Mouse (Mus musculus) heart, postnatal 25 days (tissue): Measurements from ENCODE around the gene Laptm4a. TPM values are rescaled to one million over a fixed set of nuclear protein-coding genes. Genes with fewer than 3 reads are reported as not detected.

Experiments
- DNase-seq: peaks from one replicate; pipeline ENCODE4 v3.0.0; 2022; ENCODE audit warnings: low spot score
- intact Hi-C: fragments of 180-260 bp; cut with DNase I; formaldehyde crosslinking; loops from one replicate; pipeline ENCODE4 v1.15.1; 2025
- total RNA-seq, 2 experiments: library from RNA; stranded (reverse); gene quantifications; 2 replicates each; pipeline ENCODE4 v1.2.3; 2021

The Laptm4a gene
- total RNA-seq: 100 to 1,000 TPM; 332 to 350 TPM

DNA sequence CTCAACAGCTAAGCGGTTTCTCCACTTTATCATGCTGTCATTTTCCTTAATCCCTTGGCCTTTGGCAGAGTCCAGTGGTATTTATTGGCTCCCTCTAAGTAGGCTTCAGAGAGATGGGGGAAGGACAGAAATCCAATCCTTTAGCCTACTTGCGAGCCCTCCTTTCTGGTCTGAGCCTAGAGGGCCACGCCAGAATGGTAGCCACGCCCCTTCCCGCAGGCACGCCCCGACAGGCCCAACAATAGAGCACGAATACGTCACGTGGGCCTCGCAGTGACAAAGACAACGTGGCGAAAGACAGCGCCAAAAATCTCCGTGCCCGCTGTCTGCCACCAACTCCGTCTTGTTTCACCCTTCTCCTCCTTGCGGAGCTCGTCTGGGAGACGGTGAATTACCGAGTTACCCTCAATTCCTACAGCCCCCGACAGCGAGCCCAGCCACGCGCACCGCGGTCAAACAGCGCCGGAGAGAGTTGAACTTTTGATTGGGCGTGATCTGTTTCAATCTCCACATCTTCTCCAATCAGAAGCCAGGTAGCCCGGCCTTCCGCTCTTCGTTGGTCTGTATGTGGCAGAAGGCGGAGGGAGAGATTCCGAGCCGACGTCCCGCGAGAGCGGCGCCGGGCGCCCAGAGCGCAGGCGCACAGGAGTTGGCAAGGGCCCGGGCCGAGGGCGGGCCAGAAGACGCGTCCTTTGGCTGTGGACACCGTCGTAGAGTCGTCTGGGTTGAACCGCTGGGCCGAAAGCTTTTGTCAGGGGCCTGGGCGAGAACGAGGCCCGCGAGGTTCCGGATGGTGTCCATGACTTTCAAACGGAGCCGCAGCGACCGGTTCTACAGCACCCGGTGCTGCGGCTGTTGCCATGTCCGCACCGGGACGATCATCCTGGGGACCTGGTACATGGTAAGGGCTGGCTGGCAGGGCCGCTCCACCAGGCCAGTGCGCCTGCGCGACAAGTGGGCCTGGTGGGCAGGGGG lies at the start of gene Laptm4a:
Gene Laptm4a, plus strand, starts transcription at position 271 of the 975 bp plus-strand sequence.
- intact Hi-C loops: loop anchor here (2.0 to 5.0 kb wide), 3 partner anchors 15 to 51 kb away; partner anchors contain the start of gene Wdr35
- peak; percentile 99 for DNase-seq

DNA sequence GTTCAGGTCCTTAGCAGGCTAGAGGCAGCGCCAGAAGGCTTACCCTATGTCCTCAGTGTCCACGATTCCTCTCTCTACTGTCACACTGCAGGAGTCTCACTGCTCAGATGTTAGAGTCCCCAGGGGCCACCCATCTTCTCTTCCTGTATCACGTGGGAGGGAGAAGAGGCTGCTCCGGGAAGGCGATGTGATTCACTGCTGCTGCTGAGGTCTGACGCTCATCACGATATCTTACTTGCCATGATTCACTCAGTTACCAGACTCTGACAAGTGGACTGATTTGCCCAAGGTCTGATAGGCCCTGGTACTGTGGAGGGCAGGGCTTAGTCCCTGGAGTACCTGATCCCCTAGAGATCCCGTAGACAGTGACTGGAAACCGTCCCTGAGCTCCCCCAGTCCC lies 45.9 kb upstream of the Laptm4a start:
- intact Hi-C loops: no loop called here

DNA sequence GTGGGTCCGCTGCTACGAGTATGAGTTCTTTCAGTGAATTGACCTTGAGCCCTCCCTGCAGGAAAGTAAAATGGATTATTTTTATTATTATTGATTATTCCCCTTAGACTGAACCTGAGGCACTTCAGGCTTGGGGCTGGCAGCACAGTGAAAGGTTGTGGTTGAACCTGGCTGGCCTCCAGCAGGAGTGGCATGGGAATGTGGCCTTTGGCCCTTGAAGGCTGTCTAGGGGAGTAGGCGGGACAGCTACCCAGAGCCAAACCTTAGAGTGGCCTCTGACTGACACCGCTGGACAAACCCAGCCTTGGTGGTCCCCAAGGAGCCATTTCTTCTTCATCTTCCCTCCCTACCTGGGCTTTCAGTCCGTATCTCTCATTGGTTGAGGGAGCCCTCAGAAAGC lies 44.6 kb upstream of the Laptm4a start:
- no peak for DNase-seq
- intact Hi-C loops: no loop called here

More for the DNA sequence above, 45.9 kb upstream of the Laptm4a start:
- DNase-seq: no peak

DNA sequence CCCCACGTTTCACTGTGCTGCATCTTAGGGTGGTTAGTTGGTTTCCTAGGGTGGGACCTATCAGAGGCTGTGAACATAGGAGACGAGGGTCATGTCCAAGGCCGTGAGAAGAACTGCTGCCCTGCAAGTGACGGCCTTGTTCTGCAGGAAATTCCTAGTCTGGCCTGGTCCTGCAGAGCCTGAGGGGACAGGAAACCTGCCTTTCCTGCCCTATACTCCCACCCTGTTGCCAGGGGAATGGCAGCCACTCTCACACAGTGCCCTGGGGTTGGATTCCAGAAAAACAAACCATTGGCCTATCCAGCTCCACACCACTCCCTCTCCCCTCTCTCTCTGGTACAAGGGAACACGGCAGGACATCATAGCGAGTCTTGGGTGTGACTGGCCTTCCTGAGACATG lies 44.1 kb upstream of the Laptm4a start:
- DNase-seq: peak; percentile 47
- intact Hi-C loops: no loop called here

DNA sequence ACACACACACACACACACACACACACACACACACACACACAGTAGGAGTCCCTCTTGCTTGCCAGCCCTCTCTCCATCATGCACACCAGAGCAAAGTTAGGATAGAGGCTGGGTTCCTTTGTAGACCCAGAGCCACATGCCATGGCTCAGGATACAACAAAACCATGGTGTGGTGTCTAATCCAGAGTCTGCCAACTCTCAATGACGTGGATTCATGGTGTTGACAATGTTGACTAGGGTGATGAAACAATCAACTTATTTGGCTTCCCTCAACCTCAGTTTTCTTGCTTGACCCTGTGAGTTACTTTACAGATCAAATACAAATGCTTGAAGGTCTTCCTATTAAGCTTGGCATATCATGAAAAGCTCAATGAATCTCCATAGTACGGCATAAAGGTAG lies 42.7 kb upstream of the Laptm4a start:
- intact Hi-C loops: no loop called here
- no peak for DNase-seq

DNA sequence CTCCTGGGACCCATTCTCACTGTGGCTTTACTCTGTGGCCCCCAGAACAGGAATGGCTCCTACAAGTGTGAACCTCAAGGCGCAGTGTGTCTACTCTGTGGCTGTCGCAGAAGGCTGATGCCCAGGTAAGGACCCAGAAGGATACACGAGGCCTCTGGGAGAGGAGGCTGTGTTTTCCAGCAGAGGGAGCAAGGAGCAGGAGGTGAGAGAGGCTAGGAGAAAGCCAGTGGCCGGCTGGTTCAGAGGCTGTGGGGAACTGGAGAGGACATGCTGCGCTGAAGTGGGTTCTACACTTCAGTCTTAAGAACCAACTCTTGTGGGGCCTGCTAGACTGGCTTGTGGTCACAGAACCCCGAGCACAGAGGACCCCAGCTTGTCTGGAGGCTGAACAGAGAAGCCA lies 42.1 kb upstream of the Laptm4a start:
- intact Hi-C loops: no loop called here
- DNase-seq: no peak

DNA sequence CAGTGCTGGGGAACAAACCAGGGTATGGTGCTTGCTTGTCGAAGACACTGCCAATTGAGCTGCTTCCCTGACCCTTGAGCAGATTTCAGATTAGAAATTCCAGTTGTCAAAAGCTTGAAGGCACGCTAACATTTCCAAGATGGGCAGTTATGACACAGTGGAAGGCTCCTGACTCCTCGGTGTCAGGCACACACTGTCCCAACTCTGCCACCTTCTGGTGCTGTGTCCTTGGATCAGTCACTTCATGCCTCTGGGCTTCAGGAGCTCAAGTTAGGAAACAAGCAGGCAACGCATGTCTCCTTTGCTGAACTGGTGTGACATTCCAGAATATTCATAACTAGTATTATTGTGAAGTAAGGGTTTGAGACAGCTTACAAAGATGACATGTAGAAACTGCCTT lies 39.7 kb upstream of the Laptm4a start:
- intact Hi-C loops: loop anchor here (2.0 to 10.0 kb wide), 4 partner anchors 111 to 567 kb away; partner anchors contain the start of genes Hs1bp3 and Sdc1

DNA sequence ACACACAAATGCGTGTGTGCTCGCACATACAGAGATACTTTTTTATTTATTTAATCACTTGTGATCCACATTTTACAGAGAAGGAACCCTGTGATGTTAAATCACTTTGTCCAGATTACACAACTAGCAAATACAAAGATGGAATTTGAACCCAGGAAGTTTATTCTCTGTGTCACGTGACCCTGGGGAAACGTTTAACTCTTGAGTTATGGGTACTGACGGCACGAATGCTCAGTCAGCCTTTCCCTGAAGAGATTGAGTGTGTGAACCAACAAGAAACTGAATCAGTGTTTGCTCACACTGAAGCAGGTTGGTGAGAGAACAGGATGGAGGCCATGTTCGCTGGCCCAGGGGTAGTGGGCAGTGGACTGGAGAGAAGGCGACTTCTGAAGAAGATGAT lies 39.1 kb upstream of the Laptm4a start:
- DNase-seq: no peak
- intact Hi-C loops: loop anchor here (5.0 to 10.0 kb wide), 3 partner anchors 185 to 568 kb away; partner anchors contain the start of gene Hs1bp3

More for the DNA sequence above, 39.7 kb upstream of the Laptm4a start:
- DNase-seq: no peak

DNA sequence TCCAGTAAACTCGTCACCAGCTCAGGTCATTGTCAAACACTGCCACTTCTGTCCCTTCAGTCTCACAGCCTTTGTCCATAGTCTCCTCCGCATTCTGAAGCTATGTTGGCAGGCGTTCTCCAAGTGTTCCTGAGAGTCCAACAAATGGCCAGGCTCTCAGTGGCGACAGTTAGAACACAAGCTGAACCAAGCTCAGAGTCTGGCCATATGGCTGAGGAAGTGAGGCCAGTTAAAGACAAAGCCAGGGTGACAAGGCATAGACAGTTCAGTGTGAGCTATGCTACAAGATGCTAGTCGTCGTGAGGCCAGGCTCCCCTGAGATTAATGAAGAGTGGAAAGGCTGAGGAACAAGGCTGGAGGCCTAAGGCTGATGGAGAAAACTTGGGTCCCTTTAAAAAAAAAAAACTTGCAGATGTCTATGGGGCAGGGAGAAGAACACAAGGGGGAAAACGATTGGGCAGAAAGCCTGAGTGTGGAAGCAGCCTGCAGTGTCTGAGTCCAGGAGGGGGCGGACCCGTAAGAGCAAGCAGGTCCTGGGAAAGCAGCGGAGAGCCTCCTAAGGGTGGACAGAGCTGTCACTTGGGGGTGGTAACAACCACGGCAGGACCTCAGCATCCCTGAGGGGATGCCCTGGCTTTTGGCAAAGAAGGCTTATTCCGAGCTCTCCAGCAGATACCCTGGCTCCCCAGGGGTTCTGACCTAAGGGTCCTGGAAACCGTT lies 36.9 kb upstream of the Laptm4a start:
- no peak for DNase-seq
- intact Hi-C loops: loop anchor here (5.0 to 10.0 kb wide), 3 partner anchors 187 to 570 kb away; partner anchors contain the start of gene Hs1bp3

DNA sequence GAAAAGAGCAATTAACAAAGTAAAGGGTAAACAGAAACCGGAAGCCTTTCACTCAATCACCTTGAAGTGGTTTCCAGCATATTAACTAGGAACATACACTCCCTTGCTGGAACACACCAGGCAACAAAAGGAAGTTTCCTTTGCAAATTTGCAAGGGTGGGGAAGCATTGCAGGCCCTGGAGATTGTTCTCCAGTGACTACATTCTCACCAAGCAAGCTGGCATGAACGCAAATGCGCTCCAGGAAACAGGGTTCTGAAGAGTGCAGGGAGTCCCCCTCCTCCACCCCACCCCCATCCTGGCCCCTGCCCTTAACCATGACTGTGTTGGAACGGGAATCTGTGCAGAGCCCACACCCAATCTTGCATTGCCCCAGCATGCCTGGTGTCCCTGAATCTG lies 36.3 kb upstream of the Laptm4a start:
- intact Hi-C loops: loop anchor here (10.0 kb wide), 1 partner anchor 570 kb away; the partner anchor contains the start of gene Hs1bp3
- no peak for DNase-seq

DNA sequence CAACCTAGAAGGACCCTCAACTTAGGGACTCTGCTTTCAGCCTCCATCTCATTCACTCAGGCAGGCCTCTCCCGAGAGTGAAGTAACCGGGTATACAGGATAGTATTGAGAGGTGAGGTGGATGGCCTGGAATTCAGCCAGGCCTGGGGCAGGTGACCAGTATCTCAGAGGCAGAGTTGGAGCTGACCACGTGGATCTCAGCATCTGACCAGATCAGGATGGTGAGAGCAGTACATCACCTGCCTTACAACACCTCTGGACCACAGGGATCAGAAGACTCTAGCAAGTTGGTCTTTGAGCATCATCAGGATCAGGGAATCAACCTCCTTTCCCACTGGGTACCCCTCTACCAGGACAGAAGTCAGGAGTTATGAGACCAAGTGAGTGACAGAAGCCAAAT lies 35.5 kb upstream of the Laptm4a start:
- intact Hi-C loops: loop anchor here (10.0 kb wide), 1 partner anchor 571 kb away; the partner anchor contains the start of gene Hs1bp3
- DNase-seq: no peak

DNA sequence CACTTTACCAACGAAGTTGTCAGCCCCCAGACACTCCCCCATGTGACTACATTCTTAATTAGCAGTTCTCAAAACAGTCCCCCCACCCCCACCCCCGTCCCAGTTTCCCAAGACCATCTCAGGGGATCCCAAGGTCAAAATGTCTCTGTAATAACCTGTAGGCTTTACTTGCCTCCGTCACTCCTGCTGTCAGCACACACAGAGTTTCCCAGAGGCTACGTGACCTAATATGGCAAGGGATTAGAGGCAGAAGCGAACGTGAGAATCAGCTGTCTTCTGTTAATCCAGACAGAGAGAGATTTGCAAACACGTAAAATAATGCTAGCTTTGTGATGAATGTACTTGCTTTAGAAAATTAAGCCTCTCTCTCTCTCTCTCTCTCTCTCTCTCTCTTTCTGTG lies 33.0 kb upstream of the Laptm4a start:
- intact Hi-C loops: loop anchor here (2.0 to 10.0 kb wide), 2 partner anchors 34 to 574 kb away; partner anchors contain the start of gene Hs1bp3
- DNase-seq: no peak

DNA sequence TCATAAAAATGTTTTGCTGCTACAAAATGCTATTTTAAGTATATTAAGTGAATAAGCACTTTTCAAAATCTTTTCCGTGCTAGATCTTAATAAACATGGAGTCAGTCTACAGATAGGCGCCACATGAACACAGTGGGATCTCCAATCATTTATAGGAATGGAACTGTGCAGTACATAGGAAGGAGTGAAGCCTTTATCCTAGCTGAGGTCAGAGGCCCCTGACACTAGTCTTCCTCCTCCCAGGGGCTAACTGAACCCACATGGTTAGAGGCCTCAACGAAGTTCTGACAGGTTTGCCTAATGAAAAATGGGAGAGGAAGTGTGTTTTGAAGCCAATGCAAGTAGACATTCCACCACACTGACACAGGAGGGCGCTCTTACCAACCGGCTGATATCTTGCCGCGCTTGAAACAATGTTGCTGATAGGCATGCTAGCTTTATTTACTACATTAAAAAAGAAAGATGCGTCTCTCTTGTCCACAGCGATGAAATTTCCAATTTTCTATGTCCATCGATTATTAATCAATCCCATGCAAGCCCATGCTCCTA lies 32.3 kb upstream of the Laptm4a start:
- peak; percentile 25 for DNase-seq
- intact Hi-C loops: loop anchor here (1.0 to 10.0 kb wide), 3 partner anchors 34 to 574 kb away; partner anchors contain the start of gene Hs1bp3

DNA sequence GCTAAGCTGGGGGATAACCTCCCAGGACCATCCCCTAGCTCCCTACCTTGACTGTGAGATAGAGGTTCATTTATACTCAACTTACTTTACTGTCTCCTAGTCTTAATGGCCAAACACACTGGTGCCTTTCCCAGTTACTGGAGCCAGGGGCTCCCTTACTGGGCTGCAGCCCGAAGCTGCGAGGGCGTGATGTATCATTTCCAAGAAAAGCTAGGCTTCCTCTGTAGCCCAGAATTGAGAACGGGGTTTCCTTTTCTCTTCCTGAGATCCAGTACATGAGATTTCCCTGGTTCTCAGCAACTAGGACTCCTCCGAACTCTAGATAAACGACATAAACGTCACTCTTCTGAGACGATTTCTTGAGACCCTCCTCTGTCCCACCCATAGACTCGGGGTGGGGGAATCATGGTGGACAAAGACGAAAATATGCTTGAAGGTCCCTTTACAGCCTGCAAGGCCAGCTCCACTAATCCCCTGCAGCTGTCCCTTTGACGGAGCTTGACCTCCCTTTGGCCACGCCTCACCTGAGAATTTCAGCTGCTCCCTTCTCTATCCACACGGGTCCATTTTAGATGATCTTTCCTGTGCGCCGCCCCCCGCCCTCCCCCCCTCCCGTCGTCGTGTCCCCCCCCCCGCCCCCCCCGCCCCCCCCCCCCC lies 28.5 kb upstream of the Laptm4a start:
- intact Hi-C loops: no loop called here
- DNase-seq: no peak

DNA sequence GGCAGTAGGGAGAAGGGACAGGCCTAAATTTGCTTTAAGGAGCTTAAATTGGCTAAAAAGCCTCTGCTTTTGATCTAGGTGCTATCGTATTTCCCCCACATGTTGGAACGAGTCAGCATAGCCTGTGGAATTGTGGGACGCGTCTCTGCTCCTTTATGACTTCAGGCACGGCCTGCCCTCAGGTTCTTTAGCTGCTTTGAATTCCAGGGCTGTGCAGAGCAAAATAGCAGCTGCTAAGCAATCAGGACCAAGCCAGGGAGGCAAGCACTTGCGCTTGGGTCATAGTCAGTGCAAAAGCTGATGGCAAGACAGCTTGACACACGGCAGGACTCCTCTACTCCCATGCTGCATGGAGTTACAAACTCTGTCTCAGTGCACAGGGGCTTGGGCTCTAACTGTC lies 24.3 kb upstream of the Laptm4a start:
- no peak for DNase-seq
- intact Hi-C loops: no loop called here

DNA sequence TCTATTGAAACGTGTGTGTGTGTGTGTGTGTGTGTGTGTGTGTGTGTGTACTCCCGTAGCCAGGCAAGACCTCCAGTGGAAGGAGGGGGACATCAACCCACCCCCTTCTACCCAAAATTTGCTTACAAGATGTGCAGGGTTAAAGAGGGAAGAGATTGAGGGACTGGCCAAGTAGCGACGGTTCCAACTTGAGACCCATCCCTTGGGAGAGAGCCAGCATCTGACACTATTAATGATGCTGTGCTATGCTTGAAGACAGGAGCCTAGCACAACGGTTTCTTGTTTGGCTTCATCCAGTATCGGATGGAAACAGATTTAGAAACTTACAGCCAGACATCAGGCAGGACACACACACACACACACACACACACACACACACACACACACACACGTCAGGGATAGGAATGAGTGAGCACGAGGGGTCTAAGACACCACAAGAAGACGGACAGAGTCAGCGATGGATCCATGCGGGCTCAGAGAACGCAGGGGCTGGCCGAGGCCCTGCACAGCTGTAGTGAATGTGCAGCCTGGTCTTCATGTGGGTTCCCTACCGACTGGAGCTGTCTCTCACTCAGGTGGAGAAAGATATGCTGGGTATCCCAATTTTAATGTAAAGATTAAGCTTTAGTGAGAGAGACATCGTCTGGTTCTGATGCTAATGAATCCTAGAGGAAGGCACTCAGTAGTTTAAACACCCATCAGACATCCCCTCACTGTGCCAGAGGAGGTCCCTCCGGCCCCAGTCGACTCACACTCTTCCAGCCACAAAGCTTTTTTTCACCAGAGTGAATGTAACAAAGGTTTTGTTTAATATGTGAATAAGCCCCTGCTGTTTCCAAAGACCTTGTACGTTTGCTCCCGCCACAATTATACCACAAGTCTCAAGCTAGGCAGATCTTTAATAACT lies 22.3 kb upstream of the Laptm4a start:
- intact Hi-C loops: no loop called here
- no peak for DNase-seq

DNA sequence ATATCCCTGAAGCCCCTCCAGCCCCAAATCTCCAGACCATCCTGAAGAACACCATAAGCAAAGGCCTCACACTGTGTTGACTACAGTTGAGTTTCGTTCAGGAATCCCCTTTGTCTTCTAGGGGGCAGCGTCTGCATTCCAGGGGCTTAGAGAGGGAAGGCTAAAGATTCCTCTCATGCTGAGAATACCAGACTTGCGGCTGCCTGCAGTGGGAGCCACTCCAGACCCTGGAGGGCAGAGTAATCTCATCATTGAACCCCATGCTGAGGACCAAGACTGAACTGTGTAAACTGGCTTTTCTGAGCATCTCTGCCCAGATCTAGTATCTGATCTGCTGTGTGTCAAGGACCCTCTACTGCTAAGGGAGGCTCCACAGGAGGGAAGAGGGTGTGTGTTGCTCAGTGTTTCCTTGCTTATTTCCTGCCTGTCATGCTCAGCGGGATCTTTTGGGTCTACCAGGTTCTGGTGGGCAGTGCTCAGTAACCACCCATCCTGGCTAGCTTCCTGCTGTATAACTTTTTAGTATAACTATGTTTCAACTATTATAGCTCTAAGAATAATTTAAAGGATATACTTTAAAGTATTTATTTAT lies 21.3 kb upstream of the Laptm4a start:
- intact Hi-C loops: no loop called here

More for the DNA sequence above, 21.3 kb upstream of the Laptm4a start:
- DNase-seq: no peak
